Mouse (Mus musculus): ENCODE results near the gene Ccr10. TPM values are rescaled to one million over a fixed set of nuclear protein-coding genes. Genes with fewer than 3 reads are reported as not detected.
"Not testable (repeated sequence)": the region's sequence is repeated elsewhere in the genome, so short reads cannot be mapped to it uniquely, and the experiment has no call there.

Gene Ccr10
- total RNA-seq, 2 experiments from 2014 or later: not detected

DNA sequence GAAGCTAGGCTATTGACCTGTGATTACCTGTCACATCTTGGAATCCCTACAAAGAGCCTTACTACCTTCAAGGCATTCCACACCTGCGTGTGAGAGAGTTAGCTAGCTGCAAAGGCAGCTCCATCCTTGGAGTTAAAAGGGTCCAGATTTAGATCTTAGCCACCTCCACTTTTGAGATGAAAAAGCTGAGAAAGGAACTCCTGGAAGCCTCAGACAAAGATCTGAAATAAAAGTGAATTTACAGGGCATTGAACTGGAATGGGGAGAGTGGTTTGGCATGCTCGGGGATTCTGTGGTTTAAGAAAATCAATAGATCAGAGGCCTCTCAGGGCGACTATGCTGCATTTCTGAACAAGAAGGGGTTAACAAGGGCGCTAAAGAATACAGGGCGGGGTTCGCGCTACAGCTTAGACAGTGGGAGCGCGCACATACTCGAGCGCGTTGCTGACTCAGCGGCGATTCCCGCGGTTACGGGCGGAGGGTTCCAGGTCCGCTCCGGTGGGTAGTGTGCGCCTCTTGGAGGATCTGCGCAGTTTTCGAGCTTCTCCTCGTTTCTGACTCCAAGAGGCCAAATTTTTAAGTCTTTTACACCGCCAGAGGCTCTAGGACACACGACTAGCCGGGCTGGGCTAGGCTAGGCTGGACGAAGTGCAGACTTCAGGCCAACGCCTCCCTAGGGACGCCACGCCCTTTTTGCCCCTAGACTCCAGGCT lies 3.4 kb downstream of the Ccr10 start:
- peak; percentile 65 for DNase-seq

GRCm38 (mm10) chr11:101170811-101171610 lies 4.2 kb downstream of the Ccr10 start, which contains the start of gene Plekhh3:
Gene Plekhh3, minus strand, starts transcription at chr11:101171351.
- peak; percentile 97 for DNase-seq

DNA sequence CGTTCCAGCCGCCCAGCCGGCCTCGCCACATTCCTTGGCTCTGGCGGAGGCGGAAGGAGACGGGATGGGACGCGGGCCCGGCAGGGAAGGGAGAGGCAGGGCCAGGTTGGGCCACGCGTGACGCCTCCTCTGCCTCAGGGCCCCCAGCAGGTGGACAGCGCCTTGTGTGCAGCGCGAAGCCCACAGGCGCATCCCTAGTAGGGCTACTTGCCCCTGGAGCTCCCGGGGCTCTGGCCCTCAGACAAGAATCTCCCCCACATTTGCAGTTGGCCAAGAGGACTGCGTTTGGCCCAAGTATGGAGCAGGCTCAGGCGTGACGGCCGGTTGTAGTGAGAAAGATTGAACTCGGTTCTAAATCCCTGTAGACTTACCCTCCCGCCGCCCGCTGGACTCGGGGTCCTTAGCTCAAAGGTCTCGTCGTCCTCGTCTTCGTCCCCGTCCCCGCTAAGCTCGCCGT lies 4.9 kb downstream of the Ccr10 start, which contains the start of gene Cntnap1:
Gene Cntnap1 (plus strand): TSS at position 170 of the 457 bp plus-strand sequence.
- DNase-seq: peak; percentile 80

GRCm38 (mm10) chr11:101169301-101170107 lies 5.7 kb downstream of the Ccr10 start:
- DNase-seq: peak; percentile 59

- DNase-seq: peak; percentile 57
Measured at GRCm38 (mm10) chr11:101168301-101168980, 6.8 kb downstream of the Ccr10 start.

- DNase-seq: no peak
Measured at GRCm38 (mm10) chr11:101167963-101168300, 7.3 kb downstream of the Ccr10 start.

DNA sequence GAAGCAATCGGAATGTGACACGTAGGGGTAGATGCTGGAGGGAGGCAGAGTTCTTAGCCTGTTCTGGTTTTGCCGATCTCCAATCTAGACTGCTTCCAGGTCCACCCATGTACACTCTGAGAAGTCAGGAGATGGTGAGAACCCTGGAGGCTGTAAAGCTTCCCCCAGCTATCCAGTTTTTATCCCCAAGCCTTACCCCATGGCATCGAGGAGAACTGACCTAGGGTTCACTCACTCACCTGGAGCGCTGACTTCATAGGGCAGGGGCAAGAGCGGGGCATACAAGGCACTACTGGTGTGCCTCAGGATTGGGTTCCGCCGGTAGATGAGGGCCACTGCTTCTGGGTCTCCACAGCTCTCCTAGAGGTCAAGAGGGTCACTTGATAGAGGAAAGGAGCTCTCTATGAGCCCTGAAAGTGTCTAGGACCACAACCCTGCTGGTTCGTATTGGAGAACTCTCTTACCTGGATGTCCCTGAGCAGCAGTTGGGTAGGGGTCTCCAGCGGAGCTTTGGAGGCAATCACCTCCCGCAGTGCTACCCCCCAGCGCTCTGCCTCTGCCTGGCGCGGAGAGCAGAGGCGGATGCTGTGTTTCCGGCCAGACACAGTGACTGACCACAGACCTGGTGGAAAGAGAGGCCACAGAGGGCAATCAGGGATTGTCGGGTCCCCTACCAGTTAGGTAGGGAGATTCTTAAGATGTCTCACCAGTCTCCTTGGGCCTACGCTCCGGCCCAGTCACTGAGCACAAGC lies 7.9 kb downstream of the Ccr10 start:
- no peak for DNase-seq

DNA sequence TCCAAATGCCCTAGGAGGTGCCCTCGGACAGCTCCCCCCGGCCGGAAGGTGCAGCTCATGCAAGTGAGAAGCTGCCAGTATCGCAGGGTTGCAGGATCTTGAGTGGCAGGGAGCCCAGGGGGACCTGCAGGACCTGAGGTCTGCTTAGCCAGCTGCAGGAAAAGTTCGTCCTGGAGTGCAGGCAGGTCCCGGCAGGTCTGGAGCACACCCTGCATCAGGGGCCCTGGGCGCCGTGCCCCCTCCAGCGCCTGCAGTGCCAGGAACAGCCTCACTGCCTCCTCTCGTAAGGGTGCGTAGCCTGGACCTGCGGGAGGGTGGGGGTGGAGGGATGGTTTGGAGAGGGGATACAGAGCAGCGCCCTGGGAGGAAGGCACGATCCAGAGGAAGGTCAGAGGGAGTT lies 8.9 kb downstream of the Ccr10 start:
- no peak for DNase-seq

DNA sequence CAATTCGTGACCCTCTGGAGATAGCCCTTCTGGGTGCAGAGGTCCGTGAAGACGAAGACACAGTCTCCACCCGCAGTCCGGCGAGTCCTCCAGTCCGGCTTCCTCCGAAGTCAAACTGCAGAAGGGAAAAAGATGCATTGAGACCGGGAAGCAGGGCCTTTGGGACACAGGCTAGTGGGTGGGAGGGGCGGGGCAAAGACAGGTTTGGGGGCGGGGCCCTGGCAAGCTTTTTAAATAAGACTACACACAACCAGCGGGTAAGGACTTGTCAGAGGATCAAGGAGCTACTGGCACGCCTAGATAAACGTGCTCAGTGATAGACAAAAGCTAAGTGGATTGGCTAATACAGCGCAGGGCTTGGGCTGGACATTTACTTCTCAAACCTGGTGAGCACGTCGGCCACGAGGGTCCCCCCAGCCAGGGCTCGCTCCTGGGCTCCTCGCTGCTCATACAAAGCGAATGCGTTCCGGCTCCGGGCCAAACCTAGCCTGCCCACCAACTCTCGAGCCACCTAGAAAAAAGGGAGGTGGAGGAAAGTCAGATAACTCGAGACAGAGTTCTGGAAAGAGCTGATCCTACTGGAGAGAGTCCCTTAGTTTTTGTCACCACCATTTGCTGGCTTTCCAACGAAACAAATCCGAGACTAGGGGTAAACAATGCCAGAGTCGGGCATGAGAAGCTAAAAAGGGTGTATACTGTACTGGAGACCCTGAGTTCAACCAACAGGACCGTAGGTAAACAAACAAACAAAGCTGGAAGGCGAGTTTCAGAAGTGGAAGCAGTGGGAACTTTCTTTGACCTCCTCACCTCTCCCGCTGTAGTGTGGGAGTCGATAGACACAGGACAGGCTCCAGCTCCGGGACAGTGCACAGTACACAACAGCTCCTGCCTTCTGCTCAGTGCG lies 10.3 kb downstream of the Ccr10 start:
- DNase-seq: no peak

- DNase-seq: no peak
Measured at GRCm38 (mm10) chr11:101164351-101164665, 10.9 kb downstream of the Ccr10 start.

DNA sequence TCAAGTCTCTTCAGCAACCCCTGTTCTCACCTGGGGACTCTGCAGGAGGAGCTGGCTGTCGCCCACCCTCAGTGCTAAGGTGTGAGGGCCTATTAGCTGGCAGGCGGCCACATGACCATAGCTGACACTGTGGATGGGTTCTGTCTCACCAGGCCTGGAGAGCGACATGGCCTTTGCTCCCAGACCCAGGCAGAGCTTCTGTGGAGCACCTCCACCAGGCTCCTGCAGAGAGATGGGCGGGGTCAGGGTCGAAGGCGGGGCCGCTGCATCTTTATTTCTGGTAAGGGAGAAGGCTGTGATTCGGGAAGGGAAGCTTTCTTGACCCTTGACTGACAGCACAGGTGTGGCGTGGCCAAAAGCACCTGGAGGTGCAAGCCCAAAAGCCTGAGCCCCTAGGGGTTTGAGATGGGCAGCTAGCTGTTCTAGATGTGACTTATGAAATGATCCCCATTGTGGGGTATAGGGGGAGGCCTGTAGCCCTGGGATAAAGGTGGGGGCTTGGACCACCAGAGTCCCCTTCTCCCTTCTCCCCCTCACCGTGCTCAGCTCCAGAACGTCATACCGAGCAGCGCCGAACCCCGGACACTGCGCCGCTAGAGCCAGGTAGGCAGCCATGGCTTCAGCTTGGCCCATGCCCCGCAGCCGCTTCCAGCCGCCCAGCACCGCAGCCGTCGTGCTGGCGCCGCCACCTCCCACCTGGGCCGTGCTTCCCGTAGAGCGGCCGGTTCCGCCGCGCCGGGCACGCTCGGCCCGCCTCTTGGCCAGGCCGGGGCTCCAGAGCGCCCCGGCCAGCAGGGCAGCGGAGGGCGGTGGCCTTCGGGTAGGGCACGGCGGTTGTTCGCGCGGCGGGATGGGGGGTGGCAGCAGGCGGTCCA lies 11.5 kb downstream of the Ccr10 start:
- DNase-seq: no peak

GRCm38 (mm10) chr11:101162772-101163171 lies 12.5 kb downstream of the Ccr10 start:
- DNase-seq: peak; percentile 91

- no peak for DNase-seq
Measured at GRCm38 (mm10) chr11:101162301-101162700, 12.9 kb downstream of the Ccr10 start.

GRCm38 (mm10) chr11:101161551-101161950 lies 13.7 kb downstream of the Ccr10 start:
- DNase-seq: no peak

DNA sequence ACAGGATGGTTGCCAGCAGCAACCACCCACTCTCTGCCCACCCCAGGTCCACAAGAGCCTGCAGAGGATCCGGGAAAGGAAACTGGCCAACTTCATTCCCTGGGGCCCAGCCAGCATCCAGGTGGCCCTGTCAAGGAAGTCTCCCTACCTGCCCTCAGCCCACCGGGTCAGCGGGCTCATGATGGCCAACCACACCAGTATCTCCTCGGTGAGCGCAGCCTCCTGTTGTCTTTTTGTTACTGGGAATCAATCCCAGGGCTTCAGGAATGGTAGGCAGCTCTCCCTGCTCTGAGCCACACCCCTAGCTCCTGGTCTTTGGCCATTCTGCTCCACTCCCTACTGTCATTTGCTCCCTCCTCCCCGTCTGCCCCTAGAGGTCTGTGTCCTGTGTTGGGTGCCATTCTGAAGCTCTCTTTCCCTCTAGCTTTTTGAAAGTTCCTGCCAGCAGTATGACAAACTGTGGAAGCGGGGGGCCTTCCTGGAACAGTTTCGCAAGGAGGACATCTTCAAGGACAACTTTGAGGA lies 14.2 kb downstream of the Ccr10 start:
- DNase-seq: not testable (repeated sequence)

GRCm38 (mm10) chr11:101160151-101160550 lies 15.1 kb downstream of the Ccr10 start:
- DNase-seq: not testable (repeated sequence)

- peak; percentile 48 for DNase-seq
Measured at GRCm38 (mm10) chr11:101155728-101156371, 19.4 kb downstream of the Ccr10 start, which contains the start of gene Tubg2. Gene Tubg2, plus strand, starts transcription at chr11:101155907.

- DNase-seq: no peak
Measured at GRCm38 (mm10) chr11:101155151-101155550, 20.1 kb downstream of the Ccr10 start.

All from gastrocnemius, postnatal 25 days (tissue).